Mouse (Mus musculus): ENCODE data around the gene Maml2.

DNA sequence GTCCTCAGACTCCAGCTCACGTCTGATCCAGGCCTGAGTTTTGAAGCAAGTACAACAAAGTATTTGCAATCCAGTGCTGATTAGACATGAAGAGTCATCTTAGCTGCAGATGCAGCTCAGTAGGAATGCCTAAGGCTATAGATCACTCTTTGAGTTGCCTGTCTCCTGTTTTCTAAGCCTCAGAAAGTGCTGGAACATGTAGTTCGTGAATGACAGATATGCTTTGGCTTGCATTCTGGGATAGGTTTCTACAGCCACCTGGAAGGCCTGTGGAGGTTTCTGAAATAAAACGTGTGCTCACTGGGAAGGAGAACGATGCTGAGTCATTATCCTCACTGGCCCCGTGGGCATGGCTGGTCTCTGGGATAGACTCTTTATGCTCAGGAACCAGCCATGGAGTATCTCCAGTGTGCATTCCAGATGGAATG is 16.8 kb downstream of the Maml2 start:
- no peak for TF ChIP-seq CTCF (IDR thresholded peaks at IDR 0.05; ENCODE audit: low read depth)
- TF ChIP-seq EP300 (optimal IDR thresholded peaks at IDR 0.05), result no peak

Data from stomach, postnatal 0 days (tissue).